Mouse (Mus musculus): Measurements from ENCODE around the gene Tbc1d5.

DNA sequence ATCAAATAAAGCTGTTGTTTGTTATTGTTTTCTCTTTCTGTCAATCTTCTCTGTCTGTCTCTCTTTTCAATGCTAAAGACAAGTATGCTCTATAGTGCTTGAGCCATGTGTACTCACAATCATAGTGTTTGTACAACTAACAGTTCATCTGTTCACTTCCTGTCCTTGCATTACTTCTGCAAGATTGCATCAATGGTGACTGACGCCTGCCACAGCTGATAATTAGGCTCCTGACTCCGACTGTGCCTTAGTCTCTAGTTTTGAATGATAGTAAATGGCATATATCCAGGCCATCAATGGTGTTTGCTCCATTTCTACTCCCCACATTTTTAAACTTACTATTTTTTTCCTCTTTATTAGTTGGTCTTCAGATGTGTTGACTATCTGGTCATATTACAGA is 162.8 kb downstream of the Tbc1d5 start:
- TF ChIP-seq CTCF (IDR thresholded peaks at IDR 0.05; ENCODE audit: low read depth, low read length) (no peak), EP300 (IDR thresholded peaks at IDR 0.05; ENCODE audit: insufficient read depth, low read depth, low read length) (no peak)

All from ES-Bruce4 (cell line).